Mouse (Mus musculus): ENCODE results near the gene Adgrl3.

DNA sequence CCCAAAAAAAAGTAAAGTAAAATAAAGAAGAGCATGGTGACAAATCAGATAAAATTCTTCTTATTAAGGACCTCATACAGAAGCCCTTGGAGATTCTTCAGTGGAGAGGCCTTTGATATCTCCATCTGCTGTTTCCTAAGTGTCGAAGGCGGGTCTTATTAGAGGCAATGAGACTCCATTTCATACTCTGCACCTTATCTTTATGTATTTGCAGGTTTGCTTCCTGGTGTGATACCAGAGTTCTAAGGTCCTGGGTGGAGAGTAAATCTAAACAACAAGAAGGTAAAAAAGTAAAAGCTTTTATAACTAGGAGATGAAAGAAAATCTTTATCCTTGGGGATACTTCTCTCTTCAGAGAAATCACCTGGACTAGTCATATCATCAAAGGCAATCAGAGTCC, 817.9 kb downstream of the Adgrl3 start:
- TF ChIP-seq POLR2A (IDR thresholded peaks at IDR 0.05; ENCODE audit: insufficient read length, low read depth) (no peak), POLR2AphosphoS2 (IDR thresholded peaks at IDR 0.05; ENCODE audit: insufficient read length, low read depth) (no peak), USF1 (IDR thresholded peaks at IDR 0.05; ENCODE audit: low read depth) (no peak), E2F4 (IDR thresholded peaks at IDR 0.05; ENCODE audit: insufficient read depth) (no peak), MYOG (IDR thresholded peaks at IDR 0.05; ENCODE audit: control insufficient read depth in 1 of 3, insufficient read depth in 1 of 3, insufficient read length in 2 of 3, low read depth in 2 of 3) (no peak)
